Mouse (Mus musculus) MEL (cell line): ENCODE data around the gene Fads1. TPM values are rescaled to one million over a fixed set of nuclear protein-coding genes. Genes with fewer than 3 reads are reported as not detected.

Experiments used
- DNase-seq: peaks from one replicate; pipeline ENCODE4 v3.0.0; 2011; ENCODE audit warnings: low read depth, low spot score
- H3K27ac ChIP-seq: 2 replicates; pipeline ENCODE4 v1.5.1; 2012; ENCODE audit warnings: low read depth, mild to moderate bottlenecking, control low read depth, low read length, moderate library complexity; ENCODE audit not compliant: control insufficient read depth
- H3K27me3 ChIP-seq, 2 experiments: fragments of 150-350 bp in 1 of 2; sonication (generic) in 1 of 2; 2 replicates each; pipeline ENCODE4 v1.6.1; 2012; ENCODE audit warnings: low read length in 2 of 2, mild to moderate bottlenecking in 2 of 2, improper control_type of control experiment in 1 of 2, moderate library complexity in 1 of 2; ENCODE audit not compliant: insufficient read depth in 2 of 2, control insufficient read depth in 1 of 2
- H3K36me3 ChIP-seq, 2 experiments: 2 replicates each; pipeline ENCODE4 v1.6.1; 2012 to 2014; ENCODE audit warnings: low read length in 2 of 2, improper control_type of control experiment in 1 of 2, inconsistent platforms in 1 of 2, mild to moderate bottlenecking in 1 of 2; ENCODE audit not compliant: insufficient read depth in 2 of 2, control insufficient read depth in 1 of 2
- H3K4me1 ChIP-seq, 2 experiments: fragments of 150-350 bp in 1 of 2; sonication (generic) in 1 of 2; 2 replicates each; pipeline ENCODE4 v1.6.1; 2012; ENCODE audit warnings: low read length in 2 of 2, improper control_type of control experiment in 1 of 2, mild to moderate bottlenecking in 1 of 2; ENCODE audit not compliant: insufficient read depth in 2 of 2, control insufficient read depth in 1 of 2
- H3K4me3 ChIP-seq, 2 experiments: fragments of 150-350 bp in 1 of 2; sonication (generic) in 1 of 2; 2 replicates each; pipeline ENCODE4 v1.5.1; 2012; ENCODE audit warnings: low read depth in 2 of 2, low read length in 2 of 2, mild to moderate bottlenecking in 2 of 2, moderate library complexity in 2 of 2, control low read depth in 1 of 2, improper control_type of control experiment in 1 of 2; ENCODE audit not compliant: control insufficient read depth in 1 of 2, insufficient read depth in 1 of 2
- H3K79me2 ChIP-seq: 2 replicates; pipeline ENCODE4 v1.6.1; 2012; ENCODE audit warnings: mild to moderate bottlenecking, low read length, moderate library complexity; ENCODE audit not compliant: control insufficient read depth, poor library complexity, insufficient read depth
- H3K9ac ChIP-seq: 2 replicates; pipeline ENCODE4 v1.6.1; 2012; ENCODE audit warnings: low read depth, mild to moderate bottlenecking, control low read depth, low read length, moderate library complexity; ENCODE audit not compliant: control insufficient read depth, poor library complexity, severe bottlenecking
- H3K9me3 ChIP-seq: fragments of 150-350 bp; sonication (generic); replicated peaks from 2 replicates; pipeline ENCODE4 v1.6.1; 2012; ENCODE audit warnings: mild to moderate bottlenecking, low read length, improper control_type of control experiment, moderate library complexity; ENCODE audit not compliant: insufficient read depth
- CHD2 ChIP-seq: IDR thresholded peaks from 2 replicates; pipeline ENCODE4 v1.6.1; 2011; ENCODE audit warnings: low read length, improper control_type of control experiment
- E2F4 ChIP-seq: IDR thresholded peaks from 2 replicates; pipeline ENCODE4 v1.6.1; 2011; ENCODE audit warnings: low read depth, low read length, improper control_type of control experiment, borderline replicate concordance
- ELF1 ChIP-seq: IDR thresholded peaks from 2 replicates; pipeline ENCODE4 v1.6.1; 2014; ENCODE audit warnings: low read depth, mild to moderate bottlenecking, inconsistent platforms, low read length, improper control_type of control experiment, moderate library complexity
- ETS1 ChIP-seq: IDR thresholded peaks from 2 replicates; pipeline ENCODE4 v1.6.1; 2012; ENCODE audit warnings: low read depth, mild to moderate bottlenecking, inconsistent platforms, low read length, improper control_type of control experiment, moderate library complexity
- HCFC1 ChIP-seq: IDR thresholded peaks from 2 replicates; pipeline ENCODE4 v1.6.1; 2012; ENCODE audit warnings: low read depth, mild to moderate bottlenecking, inconsistent platforms, low read length, improper control_type of control experiment, moderate library complexity
- JUND ChIP-seq: IDR thresholded peaks from 2 replicates; pipeline ENCODE4 v1.6.1; 2011; ENCODE audit warnings: low read depth, mild to moderate bottlenecking, improper control_type of control experiment, low read length
- MAFK ChIP-seq: IDR thresholded peaks from 2 replicates; pipeline ENCODE4 v1.6.1; 2011; ENCODE audit warnings: low read depth, mild to moderate bottlenecking, low read length, improper control_type of control experiment, borderline replicate concordance
- MAX ChIP-seq: IDR thresholded peaks from 2 replicates; pipeline ENCODE4 v1.6.1; 2011; ENCODE audit warnings: low read length, improper control_type of control experiment
- MEF2A ChIP-seq: IDR thresholded peaks from 2 replicates; pipeline ENCODE4 v1.6.1; 2014; ENCODE audit warnings: low read depth, mild to moderate bottlenecking, inconsistent platforms, low read length, improper control_type of control experiment; ENCODE audit not compliant: poor library complexity, insufficient replicate concordance, severe bottlenecking; ENCODE audit errors: extremely low read depth
- MXI1 ChIP-seq: IDR thresholded peaks from 2 replicates; pipeline ENCODE4 v1.6.1; 2011; ENCODE audit warnings: mild to moderate bottlenecking, low read depth, low read length, improper control_type of control experiment
- MYB ChIP-seq: IDR thresholded peaks from 2 replicates; pipeline ENCODE4 v1.6.1; 2011; ENCODE audit warnings: mild to moderate bottlenecking, low read depth, low read length, improper control_type of control experiment
- NELFE ChIP-seq: IDR thresholded peaks from 2 replicates; pipeline ENCODE4 v1.6.1; 2011; ENCODE audit warnings: low read depth, low read length, improper control_type of control experiment
- POLR2A ChIP-seq, 2 experiments: IDR thresholded peaks; 2 replicates each; pipeline ENCODE4 v1.6.1; 2011 to 2012; ENCODE audit warnings: low read length in 2 of 2, mild to moderate bottlenecking in 2 of 2, control low read depth in 1 of 2, improper control_type of control experiment in 1 of 2, low read depth in 1 of 2, moderate library complexity in 1 of 2; ENCODE audit not compliant: control insufficient read depth in 1 of 2, insufficient read depth in 1 of 2, poor library complexity in 1 of 2
- POLR2AphosphoS2 ChIP-seq: IDR thresholded peaks from 2 replicates; pipeline ENCODE4 v1.6.1; 2011; ENCODE audit warnings: low read length, improper control_type of control experiment
- SIN3A ChIP-seq: IDR thresholded peaks from 2 replicates; pipeline ENCODE4 v1.6.1; 2012; ENCODE audit warnings: low read length, improper control_type of control experiment, inconsistent platforms
- TAL1 ChIP-seq: IDR thresholded peaks from 2 replicates; pipeline ENCODE4 v1.6.1; 2012; ENCODE audit warnings: mild to moderate bottlenecking, inconsistent platforms, low read length, moderate library complexity, mixed read lengths
- TCF12 ChIP-seq: IDR thresholded peaks from 2 replicates; pipeline ENCODE4 v1.6.1; 2014; ENCODE audit warnings: low read depth, mild to moderate bottlenecking, inconsistent platforms, low read length, improper control_type of control experiment, moderate library complexity
- ZC3H11A ChIP-seq: IDR thresholded peaks from 2 replicates; pipeline ENCODE4 v1.6.1; 2012; ENCODE audit warnings: low read depth, mild to moderate bottlenecking, inconsistent platforms, low read length, improper control_type of control experiment
- ZMIZ1 ChIP-seq: IDR thresholded peaks from 2 replicates; pipeline ENCODE4 v1.6.1; 2012; ENCODE audit warnings: low read depth, mild to moderate bottlenecking, inconsistent platforms, low read length, improper control_type of control experiment, moderate library complexity
- polyA plus RNA-seq, 2 experiments: library from polyadenylated mRNA; stranded (reverse) in 1 of 2; unstranded in 1 of 2; fragments of >175 nt in 1 of 2; fragments of >200 nt in 1 of 2; gene quantifications; 2 replicates each; pipeline versions ENCODE4 v1.2.1 to v1.2.4; 2012; ENCODE audit warnings: low replicate concordance in 2 of 2, low read depth in 1 of 2; ENCODE audit not compliant: insufficient read length in 2 of 2, insufficient read depth in 1 of 2, missing spikeins in 1 of 2
- total RNA-seq: library from RNA; depleted of rRNA; stranded (reverse); fragments of 300-350 nt; gene quantifications from 2 replicates; pipeline ENCODE4 v1.2.3, GENCODE M21; 2012

Gene Fads1
- total and polyA plus RNA-seq, 3 experiments: 36.7 to 69.7 TPM; not detected in 1

GRCm38 (mm10) chr19:10188281-10188811 is 5.7 kb downstream of the Fads1 start:
- Histone ChIP-seq H3K36me3 (peaks cover 4 to 7% of the 10 kb centered on the region in 2 experiments; a peak in 3 of 4 replicates), H3K4me3 (no peak overlapping the region), H3K27me3 (no peaks in the 10 kb centered on the region), H3K4me1 (peaks cover 0 to 18% of the 10 kb centered on the region in 2 experiments; a peak in 3 of 4 replicates), H3K9me3 (no peaks in the 10 kb centered on the region), H3K27ac (no peak overlapping the region), H3K9ac (no peak overlapping the region), H3K79me2 (peaks cover 11% of the 10 kb centered on the region)
- no peak for TF ChIP-seq SIN3A
- no peak for TF ChIP-seq TCF12
- no peak for TF ChIP-seq ZC3H11A
- no peak for TF ChIP-seq ETS1
- no peak for TF ChIP-seq ELF1
- no peak for TF ChIP-seq MEF2A
- TF ChIP-seq ZMIZ1: no peak
- TF ChIP-seq NELFE: no peak
- no peak for TF ChIP-seq MYB
- TF ChIP-seq HCFC1: no peak
- no peak for TF ChIP-seq JUND
- TF ChIP-seq E2F4: no peak
- TF ChIP-seq TAL1: no peak
- no peak for TF ChIP-seq MXI1
- no peak for DNase-seq

GRCm38 (mm10) chr19:10189022-10189421 is 6.3 kb downstream of the Fads1 start:
- H3K27ac ChIP-seq: no peak overlapping the region
- TF ChIP-seq JUND: no peak
- no peak for TF ChIP-seq MAFK
- no peak for TF ChIP-seq POLR2AphosphoS2
- TF ChIP-seq POLR2A (IDR thresholded peaks at IDR 0.05; ENCODE audit: control insufficient read depth in 1 of 2, insufficient read depth in 1 of 2, low read depth in 1 of 2, low read length in 2 of 2, poor library complexity in 1 of 2): no peak
- no peak for TF ChIP-seq CHD2
- TF ChIP-seq MAX: no peak
- peaks cover 4 to 6% of the 10 kb centered on the region in 2 experiments; a peak in 3 of 4 replicates for H3K36me3 ChIP-seq
- no peak overlapping the region for H3K4me3 ChIP-seq
- no peaks in the 10 kb centered on the region for H3K27me3 ChIP-seq
- no peak for DNase-seq
- no peak overlapping the region for H3K9ac ChIP-seq
- H3K79me2 ChIP-seq: peaks cover 4% of the 10 kb centered on the region
- H3K4me1 ChIP-seq: peaks cover 0 to 14% of the 10 kb centered on the region in 2 experiments; a peak in 2 of 4 replicates
- H3K9me3 ChIP-seq: no peaks in the 10 kb centered on the region
